18 mouse cellular contexts compared by ENCODE assay signal in the genomic region with DNA sequence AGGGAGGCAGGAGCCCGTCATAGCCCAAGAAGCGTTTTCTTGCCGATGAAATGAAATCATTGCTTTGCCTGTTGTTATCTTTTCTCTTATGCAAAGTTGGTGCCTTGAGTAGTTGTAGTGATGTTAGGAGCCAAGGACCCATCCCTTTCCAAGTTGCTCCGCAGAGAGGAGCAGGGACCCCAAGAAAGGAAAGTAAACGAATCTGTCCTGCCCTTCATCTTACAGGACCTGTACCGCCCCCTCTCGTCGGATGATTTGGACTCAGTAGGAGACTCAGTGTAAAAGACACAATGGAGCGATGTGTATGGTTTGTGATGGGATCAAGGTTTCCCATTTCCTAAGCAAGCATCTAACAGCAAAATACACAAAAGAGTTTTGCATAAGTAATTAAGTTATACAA. TPM values are rescaled to one million over a fixed set of nuclear protein-coding genes. Genes with fewer than 3 reads are reported as not detected.
DNase-seq lines count a peak whose midpoint lies in the region; ATAC-seq and TF ChIP-seq lines count a peak whose summit lies in the region.
"Had no signal": no experiment of that assay in that cellular context is flagged by ENCODE, and none has a peak within 500 bp of the region (broad histone marks: within the 10 kb centered on the region; RNA-seq: fewer than 3 reads in every experiment).

No protein-coding gene starts in this region.

- no peak for ATAC-seq in hindbrain, postnatal 0 days
- no peak for ATAC-seq in hindbrain, embryonic 12.5 days (ENCODE audit: low FRiP score)
- ATAC-seq in midbrain, postnatal 0 days (ENCODE audit: low FRiP score): no peak
- ATAC-seq in limb, embryonic 11.5 days (ENCODE audit: insufficient number of reproducible peaks, low FRiP score, low TSS enrichment, low read depth): no peak
- no peak for ATAC-seq in megakaryocyte-erythroid progenitor cell, adult 5-6 weeks (replicated peaks; ENCODE audit: low FRiP score, low TSS enrichment, poor library complexity, severe bottlenecking)
- ATAC-seq: forebrain, embryonic 15.5 days; midbrain, embryonic 16.5 days had no signal

- no peaks in the 10 kb centered on the region for H3K9me3 ChIP-seq in hindbrain, postnatal 0 days (ENCODE audit: low read length)
- no peaks in the 10 kb centered on the region for H3K9me3 ChIP-seq in hindbrain, embryonic 12.5 days (replicated peaks)
- no peaks in the 10 kb centered on the region for H3K9me3 ChIP-seq in midbrain, postnatal 0 days (ENCODE audit: low read length)
- no peaks in the 10 kb centered on the region for H3K9me3 ChIP-seq in midbrain, embryonic 10.5 days (replicated peaks)
- H3K9me3 ChIP-seq in limb, embryonic 11.5 days (ENCODE audit: control insufficient read depth, low read length): no peaks in the 10 kb centered on the region
- H3K9me3 ChIP-seq: forebrain, embryonic 15.5 days had no signal

- 53% methylated on average over 9 of the region's 9 CpGs for WGBS in hindbrain, postnatal 0 days
- 68% methylated on average over 9 of the region's 9 CpGs for WGBS in hindbrain, embryonic 12.5 days
- WGBS in midbrain, postnatal 0 days: 56% methylated on average over 9 of the region's 9 CpGs
- WGBS in midbrain, embryonic 10.5 days: 65% methylated on average over 9 of the region's 9 CpGs
- 85% methylated on average over 9 of the region's 9 CpGs for WGBS in limb, embryonic 11.5 days

- TF ChIP-seq CTCF in hindbrain, postnatal 0 days (IDR thresholded peaks at IDR 0.05; ENCODE audit: low read depth): peak; percentile 20; the same call in 1 of the 2 replicates
- peak; percentile 47 for TF ChIP-seq CTCF in midbrain, postnatal 0 days (IDR thresholded peaks at IDR 0.05)

- H3K27ac ChIP-seq in hindbrain, postnatal 0 days: 0 out of 2 replicates have a peak overlapping the region, but pooled peaks have one; percentile 26
- H3K27ac ChIP-seq in hindbrain, embryonic 12.5 days: no peak overlapping the region
- no peak overlapping the region for H3K27ac ChIP-seq in midbrain, postnatal 0 days (ENCODE audit: low read depth, low read length)
- no peak overlapping the region for H3K27ac ChIP-seq in midbrain, embryonic 10.5 days (replicated peaks)
- no peak overlapping the region for H3K27ac ChIP-seq in limb, embryonic 11.5 days (replicated peaks; ENCODE audit: low read depth, low read length)
- H3K27ac ChIP-seq: forebrain, embryonic 15.5 days; liver, embryonic 14.5 days had no signal

- H3K36me3 ChIP-seq in hindbrain, postnatal 0 days (ENCODE audit: insufficient read depth, low read length): no peaks in the 10 kb centered on the region
- H3K36me3 ChIP-seq in hindbrain, embryonic 12.5 days: no peaks in the 10 kb centered on the region
- no peaks in the 10 kb centered on the region for H3K36me3 ChIP-seq in midbrain, postnatal 0 days (ENCODE audit: insufficient read depth, low read length)
- H3K36me3 ChIP-seq in midbrain, embryonic 10.5 days: no peaks in the 10 kb centered on the region
- H3K36me3 ChIP-seq in limb, embryonic 11.5 days (ENCODE audit: control insufficient read depth, insufficient read depth, low read length): no peaks in the 10 kb centered on the region

- H3K4me3 ChIP-seq in hindbrain, postnatal 0 days (ENCODE audit: low read length): no peak overlapping the region
- H3K4me3 ChIP-seq in hindbrain, embryonic 12.5 days: no peak overlapping the region
- no peak overlapping the region for H3K4me3 ChIP-seq in midbrain, postnatal 0 days (ENCODE audit: low read depth, low read length)
- no peak overlapping the region for H3K4me3 ChIP-seq in midbrain, embryonic 10.5 days
- H3K4me3 ChIP-seq in limb, embryonic 11.5 days (ENCODE audit: low read depth, low read length): no peak overlapping the region
- H3K4me3 ChIP-seq: forebrain, embryonic 15.5 days had no signal

- H3K4me2 ChIP-seq in hindbrain, postnatal 0 days (ENCODE audit: low read depth, low read length): peak overlapping the region; percentile 30
- no peak overlapping the region for H3K4me2 ChIP-seq in hindbrain, embryonic 12.5 days (replicated peaks)
- no peak overlapping the region for H3K4me2 ChIP-seq in midbrain, postnatal 0 days (ENCODE audit: low read depth, low read length, poor library complexity, severe bottlenecking)
- H3K4me2 ChIP-seq in limb, embryonic 11.5 days (ENCODE audit: low read depth, severe bottlenecking): no peak overlapping the region
- H3K4me2 ChIP-seq: forebrain, embryonic 15.5 days had no signal

- H3K9ac ChIP-seq in hindbrain, postnatal 0 days (replicated peaks; ENCODE audit: low read length): no peak overlapping the region
- H3K9ac ChIP-seq in hindbrain, embryonic 12.5 days: no peak overlapping the region
- no peak overlapping the region for H3K9ac ChIP-seq in midbrain, postnatal 0 days (replicated peaks; ENCODE audit: low read length, poor library complexity, severe bottlenecking)
- no peak overlapping the region for H3K9ac ChIP-seq in limb, embryonic 11.5 days (ENCODE audit: low read length)
- H3K9ac ChIP-seq: forebrain, embryonic 15.5 days; liver, embryonic 14.5 days had no signal

- H3K4me1 ChIP-seq in hindbrain, postnatal 0 days (ENCODE audit: insufficient read depth, low read length): peaks cover 8% of the 10 kb centered on the region; the same call in 1 of the 2 replicates
- H3K4me1 ChIP-seq in hindbrain, embryonic 12.5 days: peaks cover 13% of the 10 kb centered on the region
- peaks cover 14% of the 10 kb centered on the region; the same call in 1 of the 2 replicates for H3K4me1 ChIP-seq in midbrain, postnatal 0 days (ENCODE audit: insufficient read depth, low read length)
- H3K4me1 ChIP-seq in midbrain, embryonic 10.5 days: peaks cover 32% of the 10 kb centered on the region
- peaks cover 6% of the 10 kb centered on the region for H3K4me1 ChIP-seq in limb, embryonic 11.5 days (ENCODE audit: control insufficient read depth, insufficient read depth, low read length)

- no peaks in the 10 kb centered on the region for H3K27me3 ChIP-seq in hindbrain, postnatal 0 days (ENCODE audit: insufficient read depth, low read length)
- no peaks in the 10 kb centered on the region for H3K27me3 ChIP-seq in hindbrain, embryonic 12.5 days
- H3K27me3 ChIP-seq in midbrain, postnatal 0 days (ENCODE audit: insufficient read depth, low read length): no peaks in the 10 kb centered on the region
- H3K27me3 ChIP-seq in midbrain, embryonic 10.5 days (ENCODE audit: low read depth, poor library complexity, severe bottlenecking): no peaks in the 10 kb centered on the region
- no peaks in the 10 kb centered on the region for H3K27me3 ChIP-seq in limb, embryonic 11.5 days (ENCODE audit: control insufficient read depth, insufficient read depth, low read length)
- H3K27me3 ChIP-seq: forebrain, embryonic 15.5 days had no signal

- DNase-seq in cerebellum, adult 11-12 months: peak; percentile 63
- no peak for DNase-seq in cerebellum, postnatal 4 days (ENCODE audit: low spot score in 2 of 2)
- peak; percentile 49 for DNase-seq in hindbrain, postnatal 0 days (ENCODE audit: low spot score)
- no peak for DNase-seq in midbrain, postnatal 0 days (ENCODE audit: low spot score)
- no peak for DNase-seq in midbrain, embryonic 10.5 days (ENCODE audit: low spot score)
- peak; percentile 14 for DNase-seq in limb, embryonic 11.5 days (ENCODE audit: low spot score)
- DNase-seq: embryo, embryonic 11 days; lung, postnatal 36 days; thymus, adult 2 months had no signal

RNA-seq across cellular contexts. Expression of a gene that starts 5.7 kb away (rescaled TPM):
- total RNA-seq in hindbrain, postnatal 0 days (2014; rRNA removed): not detected in 2 replicates
- not detected in 2 replicates for polyA plus RNA-seq in hindbrain, postnatal 0 days (2015; fragmentation: Nextera tagmentation; extraction: Ambion mirVana)
- polyA plus RNA-seq in hindbrain, embryonic 12.5 days (2016; fragmentation: Nextera tagmentation; extraction: Ambion mirVana): not detected in 2 replicates
- total RNA-seq in midbrain, postnatal 0 days (2014; rRNA removed): not detected in 2 replicates
- polyA plus RNA-seq in midbrain, postnatal 0 days (2015; fragmentation: Nextera tagmentation; extraction: Ambion mirVana): not detected in 2 replicates
- polyA plus RNA-seq in midbrain, embryonic 10.5 days (2016; fragmentation: Nextera tagmentation; extraction: Ambion mirVana): not detected in 2 replicates
- polyA plus RNA-seq in limb, embryonic 11.5 days (2014; fragmentation: Nextera tagmentation; extraction: Ambion mirVana): not detected in 2 replicates
- total RNA-seq in megakaryocyte-erythroid progenitor cell, adult 5-6 weeks (2014; fragmentation: Nextera tagmentation): not detected in 2 replicates
- not detected in 2 replicates for total RNA-seq in megakaryocyte-erythroid progenitor cell, adult 5-6 weeks (2017)
- polyA plus RNA-seq: forebrain, embryonic 15.5 days; gonadal fat pad, adult 2 months; heart, postnatal 0 days; intestine, embryonic 14.5 days; liver, embryonic 14.5 days; midbrain, embryonic 16.5 days; spleen, adult 2 months; thymus, adult 2 months had no signal

Comparison
In these comparisons a context has a peak if more than half of its experiments do, and no peak if none do; other contexts are left out.
1. DNase-seq: peak in cerebellum, adult 11-12 months (single experiment), hindbrain, postnatal 0 days (single experiment) and limb, embryonic 11.5 days (single experiment); none in cerebellum, postnatal 4 days (0 of 2), midbrain, postnatal 0 days (single experiment) and midbrain, embryonic 10.5 days (single experiment).